Mouse (Mus musculus): ENCODE measurements around the gene Nrxn1. TPM values are rescaled to one million over a fixed set of nuclear protein-coding genes. Genes with fewer than 3 reads are reported as not detected.
"Not testable (repeated sequence)": the region's sequence is repeated elsewhere in the genome, so short reads cannot be mapped to it uniquely, and the experiment has no call there.

Gene Nrxn1
- total RNA-seq, 2 experiments from 2014 or later: 2.1 to 3.9 TPM

- no peak for DNase-seq
These were observed 840.7 kb downstream of the Nrxn1 start for GRCm38 (mm10) chr17:90252196-90252595.

GRCm38 (mm10) chr17:90247071-90247849 is 845.6 kb downstream of the Nrxn1 start:
- no peak for DNase-seq

GRCm38 (mm10) chr17:90244339-90244738 is 848.5 kb downstream of the Nrxn1 start:
- DNase-seq: no peak

DNA sequence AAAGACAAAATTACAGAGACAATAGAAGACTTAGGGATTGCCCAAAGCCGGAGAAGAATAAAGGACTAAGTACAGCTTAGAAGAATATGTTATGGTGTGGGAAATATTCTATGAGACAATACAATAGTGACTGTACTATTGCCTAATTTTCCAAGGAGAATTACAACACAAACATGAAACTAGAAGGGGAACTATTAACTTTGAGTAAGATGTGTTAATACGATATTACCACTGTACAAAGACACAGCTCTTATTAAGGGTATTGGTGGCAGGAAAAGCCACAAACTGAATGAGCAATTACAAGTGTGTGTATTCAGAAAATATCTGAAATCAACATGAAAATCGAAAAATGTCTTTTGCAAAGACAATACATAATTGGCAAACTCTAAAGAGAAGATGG is 853.9 kb downstream of the Nrxn1 start:
- DNase-seq: no peak

DNA sequence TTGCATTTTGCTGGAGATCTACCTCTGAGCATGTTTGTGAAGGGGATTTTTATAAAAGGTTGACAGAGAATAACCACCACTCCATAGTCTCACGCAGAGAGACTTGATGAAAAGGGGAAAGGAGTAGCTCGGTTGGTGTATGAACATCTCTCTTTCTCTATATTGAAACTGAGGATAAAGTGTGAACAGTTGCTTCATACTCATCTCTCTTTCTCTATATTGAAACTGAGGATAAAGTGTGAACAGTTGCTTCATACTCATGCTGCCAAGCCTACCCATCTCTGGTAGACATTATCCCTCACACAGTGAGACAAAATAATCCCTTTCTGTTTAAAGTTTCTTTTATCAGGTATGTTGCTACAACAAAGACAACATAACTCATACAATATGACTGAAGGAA is 854.4 kb downstream of the Nrxn1 start:
- no peak for DNase-seq

- DNase-seq: not testable (repeated sequence)
These were observed 857.2 kb downstream of the Nrxn1 start for GRCm38 (mm10) chr17:90235674-90236073.

DNA sequence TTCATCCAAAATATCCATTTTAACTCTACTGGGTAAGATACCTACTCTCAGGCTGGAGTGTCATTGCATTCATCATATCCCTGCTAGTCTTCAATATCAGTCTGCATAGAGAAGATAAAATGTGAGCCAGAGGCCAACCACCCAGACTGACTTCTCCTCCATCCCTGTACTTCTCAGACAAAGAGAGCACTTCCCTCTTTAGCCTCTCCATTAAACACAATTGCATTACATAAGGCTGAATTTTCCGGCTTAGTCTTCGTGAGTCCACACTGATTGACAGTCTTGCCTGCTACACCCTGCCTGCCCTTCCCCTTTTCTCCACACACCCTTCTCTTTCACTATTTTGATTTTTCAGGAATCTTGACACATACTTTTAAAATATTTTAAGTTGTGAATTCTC is 858.1 kb downstream of the Nrxn1 start:
- no peak for DNase-seq

DNA sequence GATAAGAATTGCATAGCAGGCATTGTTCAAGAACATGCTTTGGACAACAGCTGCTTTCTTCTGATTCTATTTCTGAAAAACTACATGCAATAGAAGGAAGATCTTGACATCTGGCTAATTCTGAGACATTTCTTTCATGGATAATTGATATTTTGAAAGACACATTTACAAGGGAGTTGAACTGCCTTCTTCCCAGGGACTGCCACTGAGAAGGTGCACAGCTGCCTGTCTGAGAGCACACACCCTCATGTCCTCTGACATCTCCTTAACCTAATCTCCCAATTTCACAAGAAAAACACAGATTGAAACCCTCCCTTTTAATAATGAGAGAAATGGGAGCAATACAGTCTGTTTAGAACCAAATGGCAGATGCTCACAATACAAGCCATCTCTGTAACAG is 884.3 kb downstream of the Nrxn1 start:
- no peak for DNase-seq

DNA sequence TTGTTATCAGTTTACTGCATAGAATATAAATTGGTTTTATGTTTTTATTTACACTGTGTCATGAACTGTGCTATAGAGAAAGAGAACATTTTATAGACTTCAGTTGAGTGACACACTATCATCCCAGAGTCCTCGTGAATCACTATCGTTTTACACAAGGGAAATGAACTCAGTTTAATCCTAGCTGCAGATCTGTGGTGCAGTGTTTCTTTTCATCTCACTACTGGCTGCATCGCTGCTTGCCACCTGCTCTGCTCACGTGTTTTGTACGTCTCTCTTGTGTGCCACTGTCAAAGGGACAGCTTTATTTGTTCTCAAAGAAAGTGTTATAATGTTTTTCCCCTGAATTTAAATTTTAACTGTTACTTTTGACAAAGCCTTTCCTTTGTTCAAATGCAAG is 885.3 kb downstream of the Nrxn1 start:
- DNase-seq: no peak

DNA sequence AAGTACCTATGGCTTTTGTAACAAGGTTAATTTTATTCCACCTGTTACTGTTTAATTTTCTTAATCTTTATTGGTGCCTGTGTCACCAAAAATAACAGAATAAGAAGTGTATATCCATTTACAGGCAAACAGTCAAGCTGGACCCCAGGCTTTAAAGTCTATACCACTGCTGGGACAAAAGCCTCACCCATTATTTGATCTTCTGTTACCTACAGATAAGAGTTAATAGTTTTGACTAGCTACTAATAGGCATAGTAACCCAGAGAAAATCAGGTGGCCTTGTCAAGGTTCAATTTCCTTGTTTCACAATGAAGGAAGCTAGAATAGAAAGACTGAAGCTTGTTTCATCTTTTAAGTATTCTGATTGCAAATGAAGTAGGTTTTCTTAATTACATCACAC is 888.9 kb downstream of the Nrxn1 start:
- no peak for DNase-seq

- no peak for DNase-seq
These were observed 890.1 kb downstream of the Nrxn1 start for GRCm38 (mm10) chr17:90202785-90203184.

DNA sequence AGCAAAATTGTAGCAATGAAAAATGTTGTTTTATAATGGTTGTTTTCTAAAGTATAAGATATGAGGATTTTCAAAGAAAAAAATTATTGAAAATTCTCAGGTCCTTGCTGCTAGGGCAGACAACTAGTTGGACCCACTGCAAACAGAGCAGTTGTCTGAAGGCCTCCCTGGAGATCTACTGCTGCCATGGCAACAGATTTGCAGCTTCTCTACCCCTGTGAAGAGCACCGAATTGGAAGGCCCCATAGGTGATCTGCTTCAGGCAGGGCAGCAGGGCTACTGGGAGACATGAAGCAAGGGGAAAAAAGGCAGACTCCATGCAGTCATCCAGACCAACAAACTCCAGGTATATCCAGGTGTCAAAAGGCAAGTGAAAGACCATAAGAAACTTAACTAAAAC is 896.1 kb downstream of the Nrxn1 start:
- DNase-seq: no peak

DNA sequence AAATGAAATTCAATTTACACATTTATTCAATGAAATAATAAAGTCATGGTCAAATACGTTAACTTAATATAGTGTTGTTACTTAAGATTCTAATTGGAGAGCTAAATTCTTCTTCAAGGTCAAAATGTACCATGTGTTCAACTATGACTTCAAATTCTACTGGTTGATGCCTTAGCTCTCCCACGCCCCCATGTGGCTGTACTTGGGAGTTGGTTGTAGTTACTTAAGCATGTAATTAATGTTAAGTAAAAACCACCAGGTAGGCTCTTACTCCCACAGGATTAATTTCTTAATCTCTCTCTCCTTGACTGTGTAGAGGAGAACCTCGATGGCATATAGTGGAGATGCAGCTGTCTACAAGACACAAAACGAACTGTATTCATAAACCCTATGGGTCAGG is 951.3 kb downstream of the Nrxn1 start:
- peak; percentile 4 for DNase-seq

- DNase-seq: no peak
These were observed 962.0 kb downstream of the Nrxn1 start for GRCm38 (mm10) chr17:90130836-90131235.

- no peak for DNase-seq
These were observed 963.7 kb downstream of the Nrxn1 start for GRCm38 (mm10) chr17:90129183-90129582.

GRCm38 (mm10) chr17:90127561-90127960 is 965.3 kb downstream of the Nrxn1 start:
- no peak for DNase-seq

DNA sequence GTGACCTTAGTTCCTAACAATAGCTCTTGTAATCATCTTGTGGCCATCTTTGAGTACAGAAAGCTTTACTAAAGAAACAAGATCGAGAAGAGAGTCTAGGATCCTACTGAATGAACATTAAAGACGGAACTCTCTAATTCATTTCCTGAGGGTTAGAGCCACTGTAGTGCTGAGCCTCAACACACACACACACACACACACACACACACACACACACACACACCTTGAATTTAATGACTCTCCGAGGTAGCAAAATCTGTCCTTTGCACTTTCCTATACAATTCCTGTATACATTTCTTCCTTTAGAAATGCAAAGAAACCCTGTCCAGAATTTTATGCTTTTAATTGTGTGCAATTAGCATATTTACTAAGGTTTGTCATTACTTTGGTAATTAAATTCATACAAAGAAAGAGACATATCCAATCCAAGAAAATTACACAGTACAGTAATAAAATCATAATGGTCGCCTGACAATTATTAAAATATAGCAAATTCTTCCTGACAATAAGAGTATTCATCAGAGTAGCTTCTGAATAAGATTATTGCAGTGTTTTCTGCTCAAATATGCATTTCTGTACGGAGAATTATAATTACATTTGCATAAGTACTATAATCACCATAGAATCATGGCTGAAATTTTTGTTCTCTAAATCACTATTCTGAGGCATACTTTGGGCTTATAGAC is 969.9 kb downstream of the Nrxn1 start:
- no peak for DNase-seq

DNA sequence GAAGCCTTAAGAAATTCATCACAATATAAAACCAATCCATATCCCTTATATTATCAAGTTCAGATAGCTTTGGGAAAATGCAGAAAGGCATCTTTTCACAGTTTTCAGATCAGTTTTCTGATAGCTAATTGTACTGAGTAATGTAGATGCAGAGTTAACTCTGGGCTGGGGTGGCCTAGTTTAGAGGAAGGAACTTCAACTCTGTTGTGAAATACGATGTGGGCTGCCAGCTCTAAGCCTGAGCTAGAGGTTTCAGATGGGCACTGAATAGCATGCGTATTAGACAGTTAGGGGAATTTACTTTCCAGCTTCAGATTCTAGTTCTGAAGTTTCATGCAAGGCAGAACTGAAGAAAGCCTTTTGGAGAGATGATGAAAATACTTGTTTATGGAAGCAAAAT is 976.6 kb downstream of the Nrxn1 start:
- no peak for DNase-seq

DNA sequence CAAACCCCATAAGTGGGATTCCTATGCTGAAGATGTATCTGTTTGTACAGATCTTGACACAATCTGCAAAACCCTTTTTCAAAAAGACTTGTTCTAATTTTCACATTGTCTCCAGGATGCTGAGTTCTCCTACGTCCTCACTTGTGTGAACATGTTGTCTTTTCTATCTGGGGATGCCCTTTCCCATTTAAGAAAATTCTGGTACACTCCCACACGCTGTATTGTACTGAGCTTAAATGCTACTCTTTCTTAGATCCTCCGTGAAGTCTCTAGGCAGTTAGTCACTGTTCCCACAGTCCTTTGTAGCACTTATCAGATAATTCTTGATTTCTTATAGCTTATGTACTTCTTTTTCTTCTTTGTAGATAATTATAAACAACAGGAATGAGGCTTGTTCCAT is 997.9 kb downstream of the Nrxn1 start:
- no peak for DNase-seq

- peak; percentile 63 for DNase-seq
These were observed 1004.6 kb downstream of the Nrxn1 start for GRCm38 (mm10) chr17:90088314-90088650.

GRCm38 (mm10) chr17:90087616-90088313 is 1005.1 kb downstream of the Nrxn1 start:
- no peak for DNase-seq

DNA sequence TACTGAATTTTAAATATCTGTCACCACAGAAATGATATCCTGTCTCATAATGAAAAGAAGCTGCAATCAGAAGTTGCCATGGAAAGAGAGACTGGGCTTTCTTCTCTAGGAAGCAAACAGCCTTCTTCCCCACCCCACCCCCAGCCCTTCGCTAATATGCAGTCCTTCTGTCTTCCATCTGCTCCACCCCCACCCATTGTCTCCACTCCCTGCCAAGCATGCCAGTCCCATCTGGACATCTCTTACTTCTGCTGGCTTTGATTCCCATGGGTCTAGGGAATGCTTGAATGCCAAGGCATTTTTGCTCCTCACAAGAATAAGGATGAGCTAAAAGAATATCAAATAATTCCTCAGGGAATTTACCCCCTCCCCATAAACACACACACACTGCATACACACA is 1006.0 kb downstream of the Nrxn1 start:
- no peak for DNase-seq

- no peak for DNase-seq
These were observed 1013.9 kb downstream of the Nrxn1 start for GRCm38 (mm10) chr17:90079003-90079402.

Data from gastrocnemius, postnatal 10 days (tissue).